Mouse (Mus musculus) hindbrain, postnatal 0 days (tissue): ENCODE results near the gene Ddx24. TPM values are rescaled to one million over a fixed set of nuclear protein-coding genes. Genes with fewer than 3 reads are reported as not detected.

Experiments
- ATAC-seq: fragments of 200-750 bp; cut with Nextera tagmentation; 2 replicates; pipeline ENCODE4 v1.8.0; 2017; ENCODE audit warnings: mild to moderate bottlenecking, moderate TSS enrichment, moderate library complexity
- DNase-seq: peaks from one replicate; pipeline ENCODE4 v3.0.0-alpha.2; 2015; ENCODE audit warnings: low spot score
- H3K27ac ChIP-seq: fragments of 300-500 bp; sonication (generic); 2 replicates; pipeline ENCODE4 v1.5.1; 2014; ENCODE audit warnings: mild to moderate bottlenecking
- H3K27me3 ChIP-seq: fragments of 300-500 bp; sonication (generic); 2 replicates; pipeline ENCODE4 v1.6.1; 2014; ENCODE audit warnings: low read length, mixed read lengths; ENCODE audit not compliant: insufficient read depth
- H3K36me3 ChIP-seq: fragments of 300-500 bp; sonication (generic); 2 replicates; pipeline ENCODE4 v1.6.1; 2014; ENCODE audit warnings: low read length, mixed read lengths; ENCODE audit not compliant: insufficient read depth
- H3K4me1 ChIP-seq: fragments of 300-500 bp; sonication (generic); 2 replicates; pipeline ENCODE4 v1.6.1; 2014; ENCODE audit warnings: antibody characterized with exemption, low read length, mixed read lengths; ENCODE audit not compliant: insufficient read depth
- H3K4me2 ChIP-seq: fragments of 300-500 bp; sonication (generic); 2 replicates; pipeline ENCODE4 v1.6.1; 2014; ENCODE audit warnings: low read depth, mild to moderate bottlenecking, low read length, moderate library complexity, mixed read lengths
- H3K4me3 ChIP-seq: fragments of 300-500 bp; sonication (generic); 2 replicates; pipeline ENCODE4 v1.5.1; 2014; ENCODE audit warnings: low read length
- H3K9ac ChIP-seq: fragments of 300-500 bp; sonication (generic); replicated peaks from 2 replicates; pipeline ENCODE4 v1.6.1; 2014; ENCODE audit warnings: mild to moderate bottlenecking, low read length, moderate library complexity, mixed read lengths
- H3K9me3 ChIP-seq: fragments of 300-500 bp; sonication (generic); 2 replicates; pipeline ENCODE4 v1.6.1; 2016; ENCODE audit warnings: low read length, mixed read lengths
- CTCF ChIP-seq: IDR thresholded peaks from 2 replicates; pipeline ENCODE4 v1.5.1; 2016; ENCODE audit warnings: antibody characterized with exemption, control low read depth, low read depth
- WGBS: fragments of 180-500 bp; shearing (Covaris S2); extraction: QIAGEN DNeasy Blood & Tissue Kit; methylation state at CpG from one replicate; pipeline ENCODE4 v1.1.7; 2014; 5-methylcytosine and 5-hydroxymethylcytosine counted together
- polyA plus RNA-seq: library from polyadenylated mRNA; unstranded; fragments of >200 nt; fragmentation: Nextera tagmentation; extraction: Ambion mirVana; gene quantifications from 2 replicates; pipeline ENCODE4 v1.2.1, GENCODE M21; 2015
- total RNA-seq: library from RNA; depleted of rRNA; stranded (reverse); fragments of >200 nt; gene quantifications from 2 replicates; pipeline ENCODE4 v1.2.3, GENCODE M21; 2014

Ddx24 gene
- total and polyA plus RNA-seq, 2 experiments from 2014 or later, result 148 to 220 TPM

GRCm38 (mm10) chr12:103376124-103376523 lies 49.5 kb downstream of the Ddx24 start:
- peak; percentile 62 for ATAC-seq
- no peaks in the 10 kb centered on the region for H3K27me3 ChIP-seq
- H3K4me1 ChIP-seq, result no peaks in the 10 kb centered on the region
- peak; percentile 63 for DNase-seq
- peak; percentile 36; the same call in 1 of the 2 replicates for TF ChIP-seq CTCF
- no peak overlapping the region for H3K27ac ChIP-seq
- H3K4me2 ChIP-seq, result no peak overlapping the region
- WGBS, result 56% methylated on average over 5 of the region's 5 CpGs
- H3K9me3 ChIP-seq, result no peaks in the 10 kb centered on the region
- H3K9ac ChIP-seq, result no peak overlapping the region
- H3K36me3 ChIP-seq, result no peaks in the 10 kb centered on the region
- H3K4me3 ChIP-seq, result no peak overlapping the region

- ATAC-seq, result no peak
- Histone ChIP-seq H3K36me3 (no peaks in the 10 kb centered on the region), H3K9ac (no peak overlapping the region), H3K27ac (no peak overlapping the region), H3K4me1 (no peaks in the 10 kb centered on the region), H3K9me3 (no peaks in the 10 kb centered on the region), H3K27me3 (no peaks in the 10 kb centered on the region), H3K4me2 (no peak overlapping the region), H3K4me3 (no peak overlapping the region)
- 76% methylated on average over 8 of the region's 8 CpGs for WGBS
- TF ChIP-seq CTCF, result no peak
- no peak for DNase-seq
Measured at GRCm38 (mm10) chr12:103373530-103374236, 51.9 kb downstream of the Ddx24 start.

- Histone ChIP-seq H3K4me3 (no peak overlapping the region), H3K4me1 (no peaks in the 10 kb centered on the region), H3K4me2 (no peak overlapping the region), H3K9me3 (no peaks in the 10 kb centered on the region), H3K36me3 (no peaks in the 10 kb centered on the region), H3K27ac (no peak overlapping the region), H3K9ac (no peak overlapping the region), H3K27me3 (no peaks in the 10 kb centered on the region)
- TF ChIP-seq CTCF, result peak; percentile 86
- DNase-seq, result peak; percentile 56
- no peak for ATAC-seq
- WGBS, result 34% methylated on average over 6 of the region's 6 CpGs
Measured at GRCm38 (mm10) chr12:103371711-103372110, 53.9 kb downstream of the Ddx24 start.

- H3K9ac ChIP-seq, result no peak overlapping the region
- DNase-seq (no peak), ATAC-seq (no peak)
- H3K27ac ChIP-seq, result no peak overlapping the region
- H3K36me3 ChIP-seq, result no peaks in the 10 kb centered on the region
- no peaks in the 10 kb centered on the region for H3K27me3 ChIP-seq
- H3K4me3 ChIP-seq, result no peak overlapping the region
- no peak overlapping the region for H3K4me2 ChIP-seq
- TF ChIP-seq CTCF, result no peak
- H3K4me1 ChIP-seq, result no peaks in the 10 kb centered on the region
- 86% methylated on average over 4 of the region's 4 CpGs for WGBS
- H3K9me3 ChIP-seq, result no peaks in the 10 kb centered on the region
Measured at GRCm38 (mm10) chr12:103370861-103371260, 54.8 kb downstream of the Ddx24 start.

GRCm38 (mm10) chr12:103368777-103369176 lies 56.9 kb downstream of the Ddx24 start:
- no peak overlapping the region for H3K27ac ChIP-seq
- H3K4me3 ChIP-seq, result no peak overlapping the region
- TF ChIP-seq CTCF, result no peak
- ATAC-seq (no peak), DNase-seq (no peak)
- H3K9ac ChIP-seq, result no peak overlapping the region
- H3K27me3 ChIP-seq, result no peaks in the 10 kb centered on the region
- no peaks in the 10 kb centered on the region for H3K4me1 ChIP-seq
- no peaks in the 10 kb centered on the region for H3K9me3 ChIP-seq
- H3K4me2 ChIP-seq, result no peak overlapping the region
- no peaks in the 10 kb centered on the region for H3K36me3 ChIP-seq
- WGBS, result 62% methylated on average over 2 of the region's 2 CpGs

- Histone ChIP-seq H3K9ac (no peak overlapping the region), H3K27ac (no peak overlapping the region), H3K4me2 (no peak overlapping the region), H3K9me3 (no peaks in the 10 kb centered on the region), H3K27me3 (no peaks in the 10 kb centered on the region), H3K4me1 (no peaks in the 10 kb centered on the region), H3K36me3 (no peaks in the 10 kb centered on the region), H3K4me3 (no peak overlapping the region)
- DNase-seq (no peak), ATAC-seq (no peak)
- TF ChIP-seq CTCF, result no peak
- 80% methylated on average over 7 of the region's 7 CpGs for WGBS
Measured at GRCm38 (mm10) chr12:103368326-103368669, 57.3 kb downstream of the Ddx24 start.

- Histone ChIP-seq H3K4me2 (no peak overlapping the region), H3K27ac (no peak overlapping the region), H3K36me3 (no peaks in the 10 kb centered on the region), H3K9ac (no peak overlapping the region; the same call in 1 of the 2 replicates), H3K27me3 (no peaks in the 10 kb centered on the region), H3K4me3 (no peak overlapping the region), H3K4me1 (no peaks in the 10 kb centered on the region), H3K9me3 (no peaks in the 10 kb centered on the region)
- peak; percentile 89 for TF ChIP-seq CTCF
- ATAC-seq, result peak; percentile 81
- peak; percentile 89 for DNase-seq
- 17% methylated on average over 18 of the region's 18 CpGs for WGBS
Measured at GRCm38 (mm10) chr12:103367620-103368325, 57.9 kb downstream of the Ddx24 start.
